Mouse (Mus musculus) heart, embryonic 15.5 days (tissue): Measurements from ENCODE around the gene Taar7a. TPM values are rescaled to one million over a fixed set of nuclear protein-coding genes. Genes with fewer than 3 reads are reported as not detected.

Experiments
- ATAC-seq: fragments of 200-750 bp; cut with Nextera tagmentation; replicated peaks from 2 replicates; pipeline ENCODE4 v1.8.0; 2017; ENCODE audit warnings: low read depth, moderate TSS enrichment; ENCODE audit not compliant: insufficient number of reproducible peaks, insufficient read depth, low FRiP score
- H3K27ac ChIP-seq: fragments of 300-500 bp; sonication (generic); 2 replicates; pipeline ENCODE4 v1.5.1; 2015; ENCODE audit warnings: mild to moderate bottlenecking, inconsistent platforms
- H3K27me3 ChIP-seq: fragments of 300-500 bp; sonication (generic); 2 replicates; pipeline ENCODE4 v1.6.1; 2015; ENCODE audit warnings: inconsistent platforms
- H3K36me3 ChIP-seq: fragments of 300-500 bp; sonication (generic); 2 replicates; pipeline ENCODE4 v1.6.1; 2015; ENCODE audit warnings: mild to moderate bottlenecking, inconsistent platforms
- H3K4me1 ChIP-seq: fragments of 300-500 bp; sonication (generic); replicated peaks from 2 replicates; pipeline ENCODE4 v1.6.1; 2015; ENCODE audit warnings: inconsistent platforms
- H3K4me2 ChIP-seq: fragments of 300-500 bp; sonication (generic); 2 replicates; pipeline ENCODE4 v1.6.1; 2015; ENCODE audit warnings: inconsistent platforms, mild to moderate bottlenecking, moderate library complexity
- H3K4me3 ChIP-seq: fragments of 300-500 bp; sonication (generic); 2 replicates; pipeline ENCODE4 v1.5.1; 2015; ENCODE audit warnings: mild to moderate bottlenecking, inconsistent platforms
- H3K9ac ChIP-seq: fragments of 300-500 bp; sonication (generic); 2 replicates; pipeline ENCODE4 v1.6.1; 2015; ENCODE audit warnings: mild to moderate bottlenecking, inconsistent platforms
- H3K9me3 ChIP-seq: fragments of 300-500 bp; sonication (generic); replicated peaks from 2 replicates; pipeline ENCODE4 v1.6.1; 2016; ENCODE audit warnings: inconsistent platforms
- WGBS: fragments of 180-500 bp; shearing (Covaris S2); methylation state at CpG from one replicate; pipeline ENCODE4 v1.1.7; 2015; ENCODE audit warnings: mixed read lengths; 5-methylcytosine and 5-hydroxymethylcytosine counted together
- polyA plus RNA-seq: library from polyadenylated mRNA; unstranded; fragments of >200 nt; fragmentation: Nextera tagmentation; extraction: Ambion mirVana; gene quantifications from 2 replicates; pipeline ENCODE4 v1.2.1, GENCODE M21; 2015

Taar7a gene
- polyA plus RNA-seq, 1 experiment from 2014 or later = not detected

GRCm38 (mm10) chr10:23942465-23942864 is 50.8 kb downstream of the Taar7a start:
- H3K4me2 ChIP-seq = no peak overlapping the region
- H3K4me1 ChIP-seq = no peaks in the 10 kb centered on the region
- no peaks in the 10 kb centered on the region for H3K9me3 ChIP-seq
- H3K27ac ChIP-seq = no peak overlapping the region
- H3K9ac ChIP-seq = no peak overlapping the region
- no peaks in the 10 kb centered on the region for H3K27me3 ChIP-seq
- no peaks in the 10 kb centered on the region for H3K36me3 ChIP-seq
- no peak for ATAC-seq
- H3K4me3 ChIP-seq = no peak overlapping the region
- WGBS = 73% methylated on average over 5 of the region's 5 CpGs

Other genes with a start within 250 kb of the Taar7a start
- gene Rps12, start 206.2 kb downstream of the Taar7a start, polyA plus RNA-seq = 89.3 and 90.3 TPM in 2 replicates
- 8.0 and 8.9 TPM in 2 replicates for gene Slc18b1, start 196.5 kb downstream of the Taar7a start, polyA plus RNA-seq
- 0.15 and 0.22 TPM in 2 replicates for gene Vnn3, start 142.0 kb downstream of the Taar7a start, polyA plus RNA-seq
- gene Vnn1, start 98.8 kb downstream of the Taar7a start, polyA plus RNA-seq = 2.1 and 2.2 TPM in 2 replicates
- not detected in 2 replicates for gene Taar1, start 73.1 kb downstream of the Taar7a start, polyA plus RNA-seq
- gene Taar2, start 54.9 kb downstream of the Taar7a start, polyA plus RNA-seq = not detected in 2 replicates
- gene Taar3, start 43.9 kb downstream of the Taar7a start, polyA plus RNA-seq = not detected in 2 replicates
- not detected in 2 replicates for gene Taar4, start 33.0 kb downstream of the Taar7a start, polyA plus RNA-seq
- gene Taar5, start 22.8 kb downstream of the Taar7a start, polyA plus RNA-seq = not detected in 2 replicates
- gene Taar6, start 7.8 kb downstream of the Taar7a start, polyA plus RNA-seq = not detected in 2 replicates
- not detected in 2 replicates for gene Taar7b, start 6.5 kb upstream of the Taar7a start, polyA plus RNA-seq
- gene Taar7d, start 33.7 kb upstream of the Taar7a start, polyA plus RNA-seq = not detected in 2 replicates
- gene Taar7e, start 44.1 kb upstream of the Taar7a start, polyA plus RNA-seq = not detected in 2 replicates
- gene Taar7f, start 56.0 kb upstream of the Taar7a start, polyA plus RNA-seq = not detected in 2 replicates
- gene Taar8a, start 83.0 kb upstream of the Taar7a start, polyA plus RNA-seq = not detected in 2 replicates
- gene Taar8b, start 98.8 kb upstream of the Taar7a start, polyA plus RNA-seq = not detected in 2 replicates
- not detected in 2 replicates for gene Taar8c, start 108.4 kb upstream of the Taar7a start, polyA plus RNA-seq
- not detected in 2 replicates for gene Taar9, start 116.1 kb upstream of the Taar7a start, polyA plus RNA-seq
- 68.4 and 74.8 TPM in 2 replicates for gene Stx7, start 155.8 kb upstream of the Taar7a start, polyA plus RNA-seq
- gene Moxd1, start 230.0 kb upstream of the Taar7a start, polyA plus RNA-seq = 11.4 and 12.8 TPM in 2 replicates